Mouse (Mus musculus) ZHBTc4 (cell line): ENCODE measurements around the gene Kcnma1.

Experiments used
- DNase-seq: peaks from one replicate; pipeline ENCODE4 v3.0.0-alpha.2; 2011; ENCODE audit warnings: low read depth, low spot score

The Kcnma1 gene

DNA sequence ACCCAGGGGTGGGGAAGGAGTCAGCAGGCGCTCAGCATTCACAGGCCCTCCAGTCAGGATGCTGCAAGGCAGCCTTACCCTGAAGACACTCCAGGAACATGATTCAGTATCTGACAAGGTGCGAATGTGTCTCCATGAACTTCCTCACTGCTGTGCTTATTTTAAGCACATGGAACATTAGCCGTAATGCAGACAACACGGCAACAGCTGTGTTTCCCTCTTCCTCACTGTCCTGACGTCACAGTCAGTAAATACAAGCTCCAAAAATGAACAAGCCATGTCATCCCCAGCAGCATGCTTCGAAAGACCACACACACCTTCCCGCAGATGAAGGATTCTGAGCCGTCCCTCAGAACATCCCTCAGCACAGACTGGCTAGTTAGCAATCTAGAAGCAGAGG, 47.8 kb downstream of the Kcnma1 start:
- DNase-seq, result no peak

DNA sequence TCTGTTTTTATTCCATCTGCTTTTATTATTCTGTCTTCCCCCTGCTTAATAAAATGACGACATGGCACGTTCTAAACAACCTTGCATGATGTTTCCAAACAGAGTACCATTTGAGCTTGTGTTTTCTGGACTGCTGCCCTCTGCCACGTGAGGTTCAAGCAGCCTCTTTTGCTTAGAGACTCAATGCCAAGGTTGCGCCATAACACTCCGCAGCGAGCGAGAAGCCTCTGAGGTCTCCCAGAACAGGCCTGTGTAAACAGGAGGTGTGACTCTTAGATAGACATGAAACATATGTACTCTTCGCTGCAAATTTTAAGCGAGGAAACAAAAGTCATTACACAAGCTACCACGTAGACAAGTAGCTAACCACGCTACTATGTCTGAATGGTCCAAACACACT, 55.2 kb downstream of the Kcnma1 start:
- DNase-seq, result no peak

DNA sequence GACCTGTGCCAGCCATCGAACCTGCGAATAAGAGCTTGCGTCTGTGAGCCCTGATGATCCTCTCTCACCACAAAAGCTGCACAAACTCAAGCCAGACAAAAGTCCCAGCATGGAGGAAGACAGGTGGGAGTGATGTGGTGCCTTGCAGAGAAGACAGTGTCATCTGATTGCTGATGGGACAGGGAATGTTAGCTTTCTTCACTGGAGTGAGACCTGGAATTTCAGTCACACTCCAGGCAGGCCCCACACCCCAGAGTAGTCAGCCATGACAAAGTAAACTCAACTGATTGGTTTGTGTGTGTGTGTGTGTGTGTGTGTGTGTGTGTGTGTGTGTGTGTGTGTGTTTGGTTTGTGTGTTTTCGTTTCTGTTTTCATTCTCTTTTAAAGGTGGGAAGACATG, 57.0 kb downstream of the Kcnma1 start:
- no peak for DNase-seq

DNA sequence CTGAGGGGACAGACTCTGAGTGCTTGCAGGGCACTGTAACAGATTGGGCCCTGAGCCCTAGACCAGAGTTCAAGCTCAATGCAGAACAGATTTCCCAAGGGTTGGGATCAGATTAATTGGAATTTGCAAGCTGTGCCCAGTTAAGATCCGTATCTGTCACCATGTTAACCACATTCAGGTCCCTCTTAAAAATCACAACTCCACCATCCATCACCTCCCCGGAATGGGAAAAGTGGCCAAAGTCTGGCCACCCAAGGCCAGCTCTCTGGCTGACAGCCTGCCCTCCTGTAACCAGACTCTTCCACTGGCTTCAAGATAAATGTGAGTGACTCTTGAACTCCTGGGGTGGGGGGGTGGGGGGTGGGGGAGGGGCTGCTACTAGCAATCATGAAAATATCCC, 70.4 kb downstream of the Kcnma1 start:
- DNase-seq, result no peak

DNA sequence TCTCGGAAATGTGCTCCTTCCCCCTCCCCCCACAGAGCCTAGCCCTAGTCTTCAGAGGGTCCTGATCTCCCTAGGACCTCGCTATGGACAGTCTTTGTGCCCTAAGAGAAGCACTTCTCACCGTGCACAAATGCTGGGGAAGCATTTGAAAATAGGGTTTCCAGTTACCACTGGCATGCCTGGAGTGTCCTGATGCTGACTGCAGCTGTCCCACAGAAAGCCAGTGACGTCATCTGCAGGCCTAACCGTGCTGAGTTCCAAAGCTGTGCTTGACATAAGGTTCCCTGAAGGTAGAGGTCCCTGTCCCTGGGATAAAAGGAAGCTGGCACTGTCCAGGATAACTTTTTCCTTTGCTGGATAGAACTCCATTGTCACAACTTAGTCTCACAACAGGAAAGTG, 71.1 kb downstream of the Kcnma1 start:
- no peak for DNase-seq

DNA sequence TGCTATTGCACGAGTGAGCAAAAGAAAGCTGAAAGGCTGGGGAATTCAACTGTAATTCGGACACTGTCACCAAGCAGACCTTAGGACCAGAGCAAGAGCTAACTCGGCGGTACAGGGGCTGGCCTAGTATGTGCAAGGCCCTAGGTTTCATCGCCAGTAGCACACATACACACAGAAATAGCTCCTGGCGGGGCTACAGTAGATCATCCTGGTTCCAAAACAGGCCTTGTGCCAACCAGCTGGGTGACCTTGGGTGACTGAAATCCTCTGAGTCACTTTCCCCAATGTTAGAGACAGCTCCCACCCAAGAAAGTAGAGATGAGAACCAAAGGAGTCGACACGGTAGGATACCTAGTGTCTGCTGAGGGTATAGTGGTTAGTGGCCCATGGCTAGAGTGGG, 72.2 kb downstream of the Kcnma1 start:
- peak; percentile 5 for DNase-seq

DNA sequence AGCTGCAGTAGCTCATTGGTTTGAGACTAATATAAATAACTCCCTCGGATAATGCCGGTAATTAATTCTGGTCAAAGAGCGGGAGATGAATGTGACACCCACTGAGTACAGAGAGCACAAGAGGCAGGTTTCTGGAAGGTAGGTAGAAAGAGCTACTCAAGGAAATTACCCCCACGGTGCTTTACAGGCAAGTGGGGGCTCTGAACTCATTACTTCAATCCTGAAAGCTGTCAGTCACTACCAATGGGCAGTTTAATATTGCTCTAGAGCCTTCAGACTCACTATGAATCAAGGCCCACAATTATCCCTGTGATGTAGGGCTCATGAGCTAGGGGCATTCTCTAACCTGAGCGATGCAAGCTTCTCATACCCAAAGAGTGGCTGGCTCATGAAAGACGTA, 79.3 kb downstream of the Kcnma1 start:
- no peak for DNase-seq

DNA sequence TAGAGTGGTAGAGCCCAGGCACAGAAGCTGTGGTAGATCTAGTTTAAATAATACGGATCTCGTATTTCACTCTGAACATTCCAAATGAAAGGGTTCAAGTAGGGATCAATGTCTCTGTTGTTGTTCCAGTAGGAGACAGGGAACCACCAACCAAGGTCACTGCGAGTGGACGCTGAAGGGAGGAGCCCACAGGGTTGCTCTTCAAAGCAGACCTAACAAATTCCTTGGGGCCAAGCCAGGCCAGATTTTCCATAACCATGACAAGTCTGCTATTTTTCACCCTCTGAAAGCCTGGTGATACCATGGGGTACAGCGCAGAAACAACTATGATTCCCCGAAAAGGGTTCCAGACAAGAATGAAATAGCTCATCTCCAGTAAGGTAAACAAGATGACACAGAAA, 82.6 kb downstream of the Kcnma1 start:
- DNase-seq, result no peak

DNA sequence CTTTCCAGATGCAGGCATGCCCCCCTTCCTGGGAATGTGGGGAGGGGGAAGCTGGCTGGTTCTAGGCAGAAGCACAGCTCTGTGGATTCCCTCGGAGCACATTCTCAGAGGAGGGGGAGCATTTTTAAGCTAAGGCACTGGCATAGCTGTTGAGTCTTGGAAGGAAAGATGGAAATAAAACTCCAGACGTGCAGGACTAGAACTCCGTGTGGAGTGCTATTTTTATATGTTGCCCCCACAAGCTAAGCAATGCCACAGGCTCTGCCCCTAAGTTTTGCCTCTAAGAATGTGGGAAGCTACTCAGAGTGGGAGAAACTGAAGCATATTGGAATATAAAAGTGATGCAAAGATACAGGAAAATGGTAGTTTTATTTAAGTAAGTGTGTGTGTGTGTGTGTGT, 85.1 kb downstream of the Kcnma1 start:
- DNase-seq, result no peak

DNA sequence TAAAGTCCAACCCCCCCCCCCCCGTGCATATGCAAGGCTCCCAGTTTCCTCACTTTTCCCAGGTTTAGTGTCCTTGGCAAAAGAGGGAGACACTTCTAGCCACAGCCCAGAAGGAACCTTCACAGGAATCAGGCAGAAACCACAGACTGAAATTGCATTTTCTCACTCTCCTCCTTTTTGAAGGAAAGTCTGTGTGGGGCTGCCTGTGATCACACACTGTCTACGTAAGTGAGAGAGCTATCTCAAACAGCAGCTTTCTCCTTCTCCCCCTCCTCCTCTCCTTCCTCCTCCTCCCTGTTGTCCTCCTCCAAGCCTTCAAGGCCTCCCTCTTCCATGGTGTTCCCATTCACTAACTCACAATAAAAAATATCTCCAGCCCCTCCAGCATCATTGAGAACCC, 90.9 kb downstream of the Kcnma1 start:
- no peak for DNase-seq

DNA sequence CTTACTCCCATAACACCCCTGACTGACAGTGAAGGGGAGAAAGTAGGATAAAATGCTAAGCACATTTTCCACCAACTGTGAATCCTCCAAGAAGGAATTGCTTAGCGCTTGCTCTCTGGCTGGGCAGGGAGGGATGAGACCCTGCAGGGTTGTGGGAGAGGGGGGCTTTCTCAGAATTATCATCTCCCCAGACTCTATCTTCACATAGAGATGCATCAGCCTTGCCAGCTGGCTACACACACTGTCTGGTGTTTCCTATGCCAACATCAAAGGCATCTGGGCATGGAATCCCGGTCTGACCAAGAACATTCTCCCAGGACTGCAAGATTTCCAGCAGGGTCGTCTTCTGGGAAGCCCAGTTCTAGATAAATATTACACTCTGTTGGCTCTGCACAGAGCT, 91.5 kb downstream of the Kcnma1 start:
- no peak for DNase-seq

DNA sequence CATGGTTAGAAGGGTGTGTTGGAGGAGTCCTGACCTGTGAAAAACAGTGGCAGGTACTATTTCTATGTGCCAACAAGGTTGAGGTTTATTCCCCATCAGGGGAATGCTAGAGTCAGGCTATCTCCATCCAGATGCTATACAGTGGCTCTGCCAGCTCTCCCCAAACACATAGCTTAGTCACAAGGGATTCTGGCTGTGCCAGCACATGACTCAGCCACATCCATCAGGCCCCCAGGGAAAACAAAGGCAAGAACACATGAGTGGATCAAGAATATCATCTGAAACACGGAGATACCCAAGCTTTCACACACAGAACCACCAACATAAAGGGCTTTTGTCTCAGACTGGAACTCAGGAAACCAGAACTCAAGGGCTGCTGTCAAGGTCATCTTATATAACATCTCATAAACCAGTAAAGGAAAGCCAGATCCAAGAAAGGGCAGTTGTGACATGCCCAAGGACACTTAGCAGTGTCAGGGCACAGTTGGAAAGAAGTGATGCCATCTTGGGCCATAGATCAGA, 103.1 kb downstream of the Kcnma1 start:
- no peak for DNase-seq

DNA sequence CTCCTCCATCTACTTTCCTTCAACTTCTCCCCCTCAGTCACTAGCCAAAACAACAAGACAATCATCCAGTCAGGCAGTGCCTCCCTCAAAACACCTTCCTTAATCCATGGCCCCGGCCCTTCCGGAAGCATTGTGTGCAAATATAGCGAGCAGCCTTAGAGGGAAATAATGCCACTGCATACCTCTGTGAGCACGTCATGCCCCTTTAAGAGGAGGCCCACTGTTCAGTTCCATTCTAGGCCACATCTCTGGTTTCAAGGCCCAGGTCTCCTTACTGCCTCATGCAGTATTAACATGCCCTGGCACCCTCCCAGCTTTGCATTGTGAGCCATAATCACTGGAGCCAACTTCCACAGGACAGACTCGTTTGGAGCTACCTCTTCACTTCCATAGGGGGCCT, 105.7 kb downstream of the Kcnma1 start:
- DNase-seq, result no peak

DNA sequence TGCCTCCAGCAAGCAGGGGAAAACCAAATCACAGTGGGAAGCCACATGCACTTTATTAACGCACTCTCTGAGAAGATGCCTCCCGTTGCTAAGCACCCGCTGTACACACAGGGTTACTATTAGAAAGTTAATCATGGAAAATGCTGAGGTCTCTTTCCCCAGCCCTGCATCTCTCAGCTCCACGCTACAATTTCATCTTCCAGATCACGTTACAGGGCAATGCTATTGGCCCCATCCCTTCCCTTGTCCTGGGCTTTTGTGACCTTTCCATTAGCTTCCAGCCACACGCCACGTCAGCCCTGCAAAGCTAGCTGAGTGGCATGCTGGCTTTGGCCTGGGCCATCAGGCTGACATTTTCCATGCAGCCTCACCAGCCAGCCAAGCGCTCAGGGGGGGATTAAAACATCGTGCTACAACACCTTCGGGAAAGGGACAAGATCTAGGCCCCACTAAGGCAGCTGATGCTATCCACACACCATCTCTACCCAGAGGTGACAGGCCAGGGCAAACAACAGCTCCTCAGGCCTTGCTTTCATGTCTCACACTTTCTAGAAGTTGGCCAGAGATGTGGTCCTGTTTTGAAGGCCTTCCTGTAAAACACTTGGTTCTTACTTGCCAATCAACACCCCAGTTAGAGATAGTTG, 111.5 kb downstream of the Kcnma1 start:
- DNase-seq, result no peak

DNA sequence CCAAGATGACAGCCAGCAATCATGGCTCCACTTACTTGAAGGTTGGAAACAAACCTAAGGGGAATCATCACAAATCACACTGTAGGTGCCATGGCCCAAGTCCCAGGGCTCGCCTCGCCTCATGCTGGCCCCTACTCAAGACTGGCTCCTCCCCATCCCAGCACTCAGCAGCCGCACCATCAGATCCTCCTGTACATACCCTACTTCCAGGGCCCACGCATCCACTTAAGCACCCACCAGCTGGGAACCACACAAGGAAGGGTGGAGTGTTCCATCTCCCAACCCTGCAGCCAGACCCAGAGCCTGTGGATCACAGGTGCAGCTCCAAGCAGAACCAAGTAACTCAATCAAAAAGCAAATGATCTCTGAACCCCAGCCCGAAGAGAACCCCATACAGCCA, 114.8 kb downstream of the Kcnma1 start:
- DNase-seq, result no peak

DNA sequence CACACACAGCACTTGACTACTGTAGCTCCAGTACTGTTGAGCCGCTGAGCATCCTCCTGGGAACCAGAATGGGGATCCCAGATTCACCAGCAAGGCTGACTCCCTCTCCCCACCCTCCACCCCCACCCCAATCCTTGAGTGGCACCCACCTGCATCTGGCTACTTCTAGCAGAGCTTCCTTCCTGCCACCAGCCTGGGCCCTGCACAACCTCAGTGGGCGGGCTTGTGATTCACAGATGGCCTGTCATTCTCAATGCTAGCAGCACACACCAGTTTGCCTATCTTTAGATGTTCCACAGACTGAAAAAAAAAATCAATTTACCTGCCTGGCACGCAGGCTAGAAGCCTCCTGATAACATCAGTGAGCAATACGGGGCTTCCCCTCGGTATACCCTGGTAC, 116.5 kb downstream of the Kcnma1 start:
- no peak for DNase-seq

DNA sequence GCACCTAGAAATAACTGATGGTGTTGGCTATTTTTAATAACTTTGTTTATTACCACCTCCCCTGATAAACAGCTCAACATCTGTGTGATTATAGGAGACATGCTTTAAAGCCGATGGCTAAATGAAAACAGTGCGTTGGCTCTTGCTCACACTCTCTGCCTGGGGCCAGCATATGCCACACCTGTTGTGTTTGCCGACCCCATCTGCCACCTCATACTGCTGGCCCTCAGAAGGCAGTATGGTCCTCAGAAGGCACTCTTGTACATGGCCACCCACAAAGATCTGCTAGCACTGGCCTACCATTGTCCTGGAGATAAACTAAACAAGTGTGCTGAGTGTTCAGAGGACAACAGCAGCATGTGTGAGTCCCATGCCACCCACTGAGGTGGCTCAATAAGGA, 118.3 kb downstream of the Kcnma1 start:
- DNase-seq, result no peak

DNA sequence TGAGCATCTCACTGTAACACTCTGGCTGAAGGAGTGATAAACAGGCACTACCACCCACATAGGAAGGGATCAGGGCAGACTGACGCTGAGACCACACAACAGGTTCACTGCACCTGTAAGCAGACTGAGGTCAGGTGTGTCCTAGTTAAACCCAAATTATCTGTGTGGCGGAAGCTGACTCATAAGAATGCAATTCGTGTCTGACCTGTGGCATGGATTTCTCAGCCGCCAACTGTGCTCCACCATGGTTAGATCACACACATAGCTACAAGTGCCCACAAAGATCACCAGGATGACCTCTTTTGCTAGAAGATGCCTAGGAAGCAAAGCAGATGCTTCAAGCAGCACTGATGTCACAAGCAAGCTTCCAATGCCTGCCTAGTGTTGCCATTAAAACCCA, 128.2 kb downstream of the Kcnma1 start:
- no peak for DNase-seq

DNA sequence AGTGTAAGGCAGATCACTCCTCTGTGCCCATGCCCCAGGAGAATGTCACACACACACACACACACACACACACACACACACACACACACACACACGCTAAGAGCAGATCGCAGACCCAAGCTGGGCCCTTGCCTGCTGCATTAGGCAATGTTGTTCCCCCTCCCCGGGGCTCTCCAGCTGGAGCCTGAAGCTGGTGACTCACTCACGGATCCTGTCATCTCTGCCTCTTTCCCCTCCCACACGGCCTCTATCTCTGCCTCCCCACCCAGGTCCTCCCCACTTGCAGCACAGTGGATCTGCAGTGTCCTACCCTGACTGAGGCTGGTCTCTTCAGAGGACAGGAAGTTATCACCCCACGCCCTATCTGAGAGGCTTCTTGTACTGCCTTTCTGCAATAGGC, 128.8 kb downstream of the Kcnma1 start:
- no peak for DNase-seq

DNA sequence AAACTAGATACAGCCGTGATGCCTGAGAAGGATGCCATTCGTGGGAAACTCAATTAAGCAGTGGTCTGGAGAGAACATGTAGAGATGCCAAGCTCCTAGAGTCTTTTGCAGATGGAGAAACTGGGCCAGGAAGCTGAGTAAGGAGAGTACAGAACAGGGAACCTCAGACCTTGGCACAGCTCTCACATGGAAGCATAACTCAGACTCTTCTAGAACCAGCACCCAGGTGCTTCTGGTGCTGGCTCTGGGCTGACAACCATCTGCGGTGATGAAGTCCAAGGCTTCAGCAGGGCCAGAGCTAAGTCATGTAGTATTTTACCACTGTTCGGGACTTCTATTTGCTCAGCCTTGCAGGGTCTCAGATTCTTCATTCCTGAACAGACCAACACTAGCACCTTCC, 129.2 kb downstream of the Kcnma1 start:
- no peak for DNase-seq

DNA sequence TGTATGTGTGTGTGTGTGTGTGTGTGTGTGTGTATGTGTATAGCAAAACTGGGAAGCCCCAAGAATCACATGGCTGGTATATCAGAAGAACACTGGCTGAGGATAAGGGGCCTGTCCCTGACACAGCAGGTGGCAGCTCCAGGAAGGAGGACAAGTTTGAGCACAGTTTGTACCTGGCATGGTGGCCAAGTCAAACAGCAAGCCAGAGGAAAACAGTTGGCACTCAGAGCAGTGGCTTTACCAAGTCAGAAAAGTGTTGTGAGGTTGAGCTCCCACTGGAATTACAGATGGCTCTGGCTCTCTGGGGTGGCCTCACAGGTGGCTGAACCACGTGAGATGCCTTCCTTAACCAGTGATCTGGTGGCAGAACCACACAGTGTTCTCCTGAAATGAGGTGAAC, 132.3 kb downstream of the Kcnma1 start:
- no peak for DNase-seq

DNA sequence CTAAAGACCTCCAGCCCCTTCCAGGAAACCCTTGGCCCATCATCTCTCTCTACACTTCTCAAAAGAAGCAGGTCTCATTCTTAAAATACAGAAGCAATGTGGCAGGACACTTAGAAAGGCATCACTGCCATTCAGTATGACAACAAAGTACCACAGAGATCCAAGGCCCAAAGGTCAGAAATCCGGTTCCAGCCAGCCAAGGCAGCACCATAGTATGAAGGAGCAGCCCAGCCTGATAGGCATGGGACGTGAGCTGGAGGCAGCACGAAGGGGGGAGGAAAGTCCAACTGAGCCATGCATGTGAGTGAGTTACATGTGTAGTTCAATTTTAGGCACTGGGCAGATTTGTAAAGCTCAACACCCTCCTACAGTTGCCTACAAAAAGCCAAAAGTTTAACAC, 135.0 kb downstream of the Kcnma1 start:
- DNase-seq, result peak; percentile 9

DNA sequence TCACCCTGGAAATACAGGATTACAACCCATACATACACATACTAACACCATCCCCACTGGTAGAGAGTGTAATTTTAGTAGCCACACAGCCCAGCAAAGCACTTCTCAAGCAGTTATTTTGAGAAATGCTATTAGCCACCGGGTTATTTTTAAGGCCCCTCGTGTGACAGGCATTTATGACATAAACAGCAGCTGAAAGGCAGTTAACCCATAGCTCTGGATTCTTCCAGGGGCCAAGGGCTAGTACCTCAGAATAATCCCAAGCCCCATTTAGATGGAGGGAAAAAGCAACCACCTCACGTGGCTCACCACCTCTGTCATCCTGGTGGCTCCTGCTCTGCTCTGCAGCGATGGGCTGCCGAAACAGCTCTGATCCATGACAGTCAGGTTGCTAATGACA, 136.7 kb downstream of the Kcnma1 start:
- DNase-seq, result no peak

DNA sequence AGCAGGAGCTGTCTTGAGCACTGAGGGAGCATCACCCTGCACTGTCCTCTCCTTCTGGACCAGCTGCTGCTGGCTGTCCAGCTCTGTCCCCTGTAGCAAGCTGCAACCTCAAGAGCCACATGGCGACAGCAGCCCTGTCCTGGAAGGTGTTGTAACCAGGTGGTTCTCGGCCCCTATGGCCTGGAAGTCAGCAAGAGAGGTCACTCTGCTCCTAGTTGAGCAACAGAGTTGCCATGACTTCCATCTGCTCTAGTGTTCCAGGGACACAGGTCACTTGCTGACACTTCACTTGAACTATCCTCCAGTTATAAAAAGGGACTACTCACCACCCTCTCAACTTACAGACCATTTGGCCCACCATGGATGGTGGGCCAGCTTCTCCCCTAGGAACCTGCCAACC, 139.7 kb downstream of the Kcnma1 start:
- DNase-seq, result no peak
